Mouse (Mus musculus) adipocyte (in vitro differentiated cells): Measurements from ENCODE around the gene Hmgcl.

Experiments
- DNase-seq: peaks from one replicate; pipeline ENCODE4 v3.0.0-alpha.2; 2016; ENCODE audit warnings: low spot score

The Hmgcl gene

DNA sequence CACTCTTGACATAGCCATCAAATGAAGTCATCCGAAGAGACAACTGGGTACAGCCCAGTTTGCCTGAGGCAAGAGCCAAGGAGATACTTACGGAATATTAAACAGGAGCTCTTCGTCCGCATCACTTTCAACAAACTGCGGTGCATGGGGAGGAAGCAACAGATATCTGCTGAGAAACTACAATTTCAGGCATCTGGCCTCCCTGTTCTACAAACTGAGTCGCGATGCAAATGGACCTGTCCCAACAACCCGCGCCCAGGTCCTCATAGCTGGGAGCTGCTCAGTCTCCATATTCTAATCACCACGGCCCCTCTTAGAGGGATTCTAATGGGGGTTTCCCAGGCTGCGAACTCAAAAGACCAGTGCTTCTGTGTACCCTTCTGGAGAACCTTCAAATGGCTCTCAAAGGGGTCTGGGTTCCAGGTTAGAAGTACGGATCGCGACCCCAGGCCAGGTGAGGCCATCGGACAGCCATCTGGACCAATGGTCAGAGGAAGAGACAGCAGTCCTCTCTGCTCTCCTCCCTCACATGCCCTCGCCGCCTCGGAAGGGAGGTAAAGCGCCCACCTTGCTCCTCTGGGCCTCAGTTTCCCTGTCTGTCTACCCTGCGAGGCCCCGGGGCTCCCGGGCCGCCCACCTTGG is 40.2 kb downstream of the Hmgcl start:
- no peak for DNase-seq

DNA sequence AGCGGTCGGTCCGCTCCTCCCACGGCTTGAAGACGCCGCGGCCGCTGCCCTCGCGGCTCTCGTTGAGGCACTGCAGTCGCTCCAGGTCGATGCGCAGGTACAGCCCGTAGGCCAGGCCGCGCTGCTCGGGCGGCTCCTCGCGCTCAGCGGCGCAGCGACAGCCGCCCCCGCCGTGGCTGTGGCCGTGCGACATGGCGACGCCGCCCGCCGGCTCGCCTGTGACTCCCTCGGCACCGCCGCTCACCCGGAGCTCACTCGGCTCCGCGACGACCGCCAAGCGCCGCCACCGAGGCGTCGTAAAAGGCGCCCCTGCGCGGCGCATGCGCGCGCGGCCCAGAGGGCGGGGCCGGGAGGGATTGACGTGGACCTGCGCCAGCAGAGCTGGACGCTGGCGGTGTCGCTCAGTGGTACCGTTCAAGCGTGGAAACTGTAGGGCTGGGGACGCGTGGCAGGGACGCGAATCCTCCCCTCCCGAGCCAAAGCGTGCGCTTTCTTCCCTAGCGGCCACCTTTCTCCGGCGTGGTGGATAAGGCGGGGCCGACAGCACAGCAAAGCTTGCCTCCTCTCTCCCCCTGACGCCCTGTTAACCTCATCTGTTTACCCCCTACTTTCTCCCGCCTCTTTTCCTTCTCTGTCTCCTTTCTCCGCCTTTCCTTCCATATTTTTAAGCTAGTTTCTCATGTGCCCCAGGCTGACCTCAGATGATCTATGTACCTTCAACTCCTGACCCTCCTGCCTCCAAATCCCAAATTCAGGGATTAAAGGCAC is 40.9 kb downstream of the Hmgcl start, which contains the start of gene Pithd1:
Gene Pithd1 (minus strand): TSS at position 322 of the 768 bp plus-strand sequence.
- DNase-seq = peak; percentile 87

DNA sequence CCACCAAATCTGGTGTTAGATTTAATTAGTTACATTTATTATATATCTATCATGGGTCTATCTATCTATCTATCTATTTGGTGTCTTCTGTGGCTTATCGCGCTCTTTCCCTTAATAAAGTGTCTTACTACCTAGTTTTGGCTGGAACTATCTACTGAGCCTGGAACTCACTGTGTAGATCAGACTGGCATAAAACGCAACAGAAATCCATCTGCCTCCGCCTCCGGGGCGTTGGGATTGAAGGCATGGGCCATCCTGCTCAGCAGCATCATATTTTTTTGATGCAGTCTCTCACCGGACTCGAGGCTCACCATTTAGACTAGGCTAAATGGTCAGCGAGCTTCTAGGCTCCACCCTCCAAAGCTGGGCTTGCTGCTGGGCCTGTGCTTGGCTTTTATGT is 41.5 kb downstream of the Hmgcl start:
- no peak for DNase-seq

DNA sequence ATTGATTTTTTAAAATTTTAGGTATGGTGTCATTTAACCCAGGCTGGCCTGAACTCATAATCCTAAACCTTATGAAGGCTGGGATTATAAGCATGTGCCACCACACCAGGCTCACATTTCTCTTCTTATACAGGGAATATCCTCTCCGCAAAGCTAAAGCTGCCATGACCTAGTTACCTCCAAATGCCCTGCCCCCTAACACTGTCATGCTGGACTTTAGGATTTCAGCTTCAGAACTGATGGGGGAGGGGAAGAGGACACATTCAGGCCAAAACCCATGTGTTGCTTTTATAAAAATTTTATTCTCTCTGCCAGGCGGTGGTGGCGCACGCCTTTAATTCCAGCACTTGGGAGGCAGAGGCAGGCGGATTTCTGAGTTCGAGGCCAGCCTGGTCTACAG is 47.7 kb downstream of the Hmgcl start:
- no peak for DNase-seq

DNA sequence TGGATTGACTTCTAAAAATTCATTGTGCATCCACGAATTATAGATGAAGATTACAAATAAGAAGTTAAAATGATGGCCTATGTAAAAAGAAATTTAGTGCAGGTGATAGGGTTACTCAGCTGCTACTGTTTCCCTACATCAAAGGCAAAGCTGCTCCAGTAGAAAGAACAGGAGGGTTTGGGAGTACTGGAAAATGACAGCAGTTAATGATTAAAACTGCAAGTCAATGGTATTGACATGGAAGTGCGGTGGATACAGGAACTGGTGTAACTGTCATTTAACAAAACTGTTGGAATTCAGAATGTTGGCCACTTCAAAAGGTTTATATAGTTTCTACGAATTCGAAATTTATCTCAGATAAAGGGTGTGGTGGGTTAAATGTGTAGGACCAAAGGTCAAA is 48.9 kb downstream of the Hmgcl start:
- DNase-seq = no peak

DNA sequence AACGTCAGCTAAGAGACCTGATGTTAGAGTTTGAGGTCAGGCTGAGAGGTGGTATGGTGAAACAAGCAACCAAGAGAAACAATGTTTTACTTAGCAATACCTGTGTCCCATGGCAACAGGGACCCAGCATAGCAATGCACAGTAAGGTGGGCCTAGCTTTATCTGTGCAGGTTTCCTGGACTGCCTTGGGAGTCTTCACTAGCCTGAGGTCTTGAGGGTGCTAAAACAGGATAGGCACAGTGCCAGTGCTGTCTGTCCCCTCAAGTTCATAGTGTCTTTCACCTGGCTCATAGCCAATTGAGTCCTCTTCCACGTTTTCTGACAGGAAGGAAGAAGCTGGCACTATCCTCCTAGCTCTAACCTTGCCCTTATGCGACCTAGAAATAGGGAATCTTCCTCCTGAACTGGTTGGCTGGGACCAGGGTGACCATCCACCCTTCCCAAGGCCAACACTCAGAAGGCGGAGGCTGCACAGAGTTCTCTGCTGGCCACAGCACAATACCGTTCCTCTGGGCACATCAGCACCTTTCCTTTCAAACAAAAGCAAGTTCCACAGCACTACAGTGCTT is 57.9 kb downstream of the Hmgcl start:
- DNase-seq = no peak

DNA sequence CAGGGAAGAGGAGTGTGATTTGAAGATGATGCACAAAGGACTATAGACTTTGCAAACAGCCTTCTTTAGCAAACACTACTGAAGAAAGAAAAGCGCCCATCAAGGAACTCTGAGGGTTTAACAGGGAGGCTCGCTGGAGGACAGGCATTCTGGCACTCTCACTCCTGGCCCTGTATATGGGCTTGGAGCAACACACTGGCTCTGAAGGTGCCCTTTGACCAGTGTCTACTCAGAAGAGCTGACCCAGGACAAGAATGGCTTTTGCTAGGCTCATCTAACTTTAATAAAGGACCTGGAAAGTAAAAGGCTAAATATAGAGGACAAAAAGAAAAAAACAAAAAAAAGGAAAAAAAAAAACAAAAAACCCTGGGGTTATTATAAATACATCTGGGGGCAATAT is 58.7 kb downstream of the Hmgcl start:
- DNase-seq = no peak

DNA sequence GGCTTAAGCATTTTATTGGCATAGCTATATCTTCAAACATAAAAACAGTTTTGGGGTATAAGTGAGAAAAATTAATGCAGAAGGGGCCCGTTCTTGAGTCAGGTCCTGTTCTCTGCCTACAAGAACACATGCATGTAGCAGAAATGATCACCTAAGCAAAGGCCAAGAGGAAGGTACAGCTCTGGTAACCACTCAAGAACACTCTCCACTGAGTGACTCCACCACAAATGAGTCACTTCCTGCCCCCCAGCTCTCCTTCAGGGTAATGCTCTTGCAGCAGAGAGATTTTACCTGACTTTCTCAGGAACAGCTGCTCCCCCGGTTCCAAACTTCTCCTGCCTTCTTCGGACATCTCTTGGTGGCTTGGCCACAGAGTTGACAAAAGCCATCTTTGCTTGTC is 60.6 kb downstream of the Hmgcl start:
- DNase-seq = no peak

DNA sequence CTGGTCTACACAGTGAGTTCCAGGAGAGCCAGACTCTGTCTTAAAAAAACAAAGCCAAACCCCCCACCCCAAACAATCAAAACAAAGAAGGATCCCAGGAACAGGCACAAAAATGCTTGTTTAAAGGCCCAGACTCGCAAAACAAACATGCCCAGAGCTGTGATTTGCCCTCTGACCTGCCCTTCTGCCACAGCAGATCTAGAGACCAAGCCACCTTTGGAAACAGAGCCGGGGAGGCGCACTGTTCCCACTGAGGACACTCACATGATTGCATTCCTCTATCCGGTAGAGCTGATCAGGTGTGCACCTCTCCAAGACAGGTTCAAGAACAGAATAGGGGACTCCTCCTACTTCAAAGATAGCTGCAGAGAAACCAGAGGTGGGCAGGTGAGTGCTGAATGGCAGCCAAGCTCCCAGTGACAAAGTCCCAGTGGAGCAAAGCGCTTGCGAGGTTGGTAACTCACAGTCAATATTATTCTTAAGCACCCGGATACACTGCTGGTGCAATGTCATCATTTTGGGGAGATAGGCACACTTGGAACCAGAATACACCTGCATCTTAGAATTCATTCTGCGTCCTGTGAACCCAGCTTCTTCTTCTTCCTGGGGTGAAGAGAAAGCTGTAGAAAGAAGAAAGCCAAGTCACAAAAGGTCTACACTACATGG is 62.7 kb downstream of the Hmgcl start:
- no peak for DNase-seq

DNA sequence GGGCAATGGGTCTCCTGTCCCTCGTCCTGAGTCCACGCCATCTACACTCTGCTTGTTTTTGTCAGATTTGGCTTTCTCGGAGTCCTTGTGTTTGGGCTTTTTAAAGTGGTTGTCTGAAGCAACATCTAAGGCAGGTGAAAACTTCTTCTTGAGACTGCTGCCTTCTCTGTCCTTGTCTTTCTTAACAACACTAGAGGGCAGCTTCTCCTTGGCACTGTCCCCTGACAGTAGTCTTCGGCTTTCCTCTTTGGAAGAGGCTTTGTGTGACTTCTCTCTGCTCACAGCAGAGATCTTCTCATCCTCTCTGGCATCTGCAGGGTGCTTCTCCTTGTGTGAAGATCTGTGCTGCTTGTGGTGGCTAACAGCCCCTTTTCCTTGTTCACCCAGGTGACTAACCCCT is 64.3 kb downstream of the Hmgcl start:
- no peak for DNase-seq
